Mouse (Mus musculus): ENCODE results near the gene Mical3.

The Mical3 gene

DNA sequence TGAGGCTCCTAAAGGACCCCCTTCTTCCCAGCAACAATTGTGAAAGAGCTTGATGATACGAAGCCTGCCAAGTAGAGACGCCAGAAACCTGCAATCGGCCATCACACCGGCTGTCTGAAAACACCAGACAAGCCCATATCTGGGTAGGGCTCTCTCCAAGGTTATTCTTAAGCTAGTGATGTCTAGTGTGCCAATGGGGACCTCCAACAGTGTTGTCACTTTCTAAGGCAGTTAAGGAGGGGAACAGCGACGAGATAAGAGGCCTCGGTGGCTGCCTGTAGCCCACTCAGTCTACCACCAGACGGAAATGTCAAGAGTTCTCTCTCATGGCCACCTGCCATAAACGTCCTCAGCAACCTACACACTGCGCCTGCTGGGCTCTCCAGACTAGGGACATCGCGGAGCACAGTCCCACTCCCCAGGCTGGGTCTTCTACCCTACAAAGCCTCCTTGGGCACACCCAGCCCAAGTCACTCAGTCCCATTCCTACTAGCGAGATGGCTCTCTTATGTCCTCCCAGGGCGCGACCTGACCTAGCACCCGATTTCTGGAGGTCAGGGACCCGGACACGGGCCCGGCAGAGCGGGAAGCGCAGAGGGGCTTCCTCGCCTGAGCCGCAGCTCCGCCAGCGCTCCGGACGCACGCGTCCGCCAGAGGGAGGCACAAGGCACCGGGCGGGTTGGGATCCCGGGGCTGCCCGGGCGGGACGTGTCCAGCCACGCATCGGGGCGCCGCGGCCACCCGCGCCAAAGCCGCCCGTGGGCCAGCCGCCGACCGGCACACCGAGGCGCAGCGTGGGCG lies 21.4 kb downstream of the Mical3 start:
- DNase-seq = no peak

DNA sequence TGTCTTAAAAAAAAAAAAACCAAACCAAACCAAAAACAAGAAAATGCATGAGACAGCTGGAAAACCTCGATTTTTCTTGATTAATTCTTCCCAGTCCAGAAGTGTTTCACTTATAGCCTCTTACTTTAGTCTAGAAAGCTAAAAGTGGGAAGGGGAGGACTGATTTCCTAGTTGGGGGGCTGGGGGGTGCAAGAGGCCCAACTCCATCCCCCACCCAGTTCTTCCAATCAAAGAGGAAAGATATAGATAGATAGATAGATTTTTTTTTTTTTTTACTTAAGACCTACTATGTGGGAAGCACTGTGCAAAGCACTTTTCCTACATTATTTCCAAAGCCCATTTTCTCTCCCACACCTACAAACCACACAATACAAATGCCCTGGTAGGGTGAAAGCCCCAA lies 22.7 kb downstream of the Mical3 start:
- no peak for DNase-seq

GRCm38 (mm10) chr6:121106711-121107405 lies 23.9 kb downstream of the Mical3 start:
- no peak for DNase-seq

- DNase-seq = no peak
These were observed 25.1 kb downstream of the Mical3 start for GRCm38 (mm10) chr6:121105726-121106125.

GRCm38 (mm10) chr6:121103406-121104171 lies 27.2 kb downstream of the Mical3 start:
- no peak for DNase-seq

- no peak for DNase-seq
These were observed 27.9 kb downstream of the Mical3 start for GRCm38 (mm10) chr6:121102941-121103340.

GRCm38 (mm10) chr6:121102084-121102483 lies 28.7 kb downstream of the Mical3 start:
- no peak for DNase-seq

DNA sequence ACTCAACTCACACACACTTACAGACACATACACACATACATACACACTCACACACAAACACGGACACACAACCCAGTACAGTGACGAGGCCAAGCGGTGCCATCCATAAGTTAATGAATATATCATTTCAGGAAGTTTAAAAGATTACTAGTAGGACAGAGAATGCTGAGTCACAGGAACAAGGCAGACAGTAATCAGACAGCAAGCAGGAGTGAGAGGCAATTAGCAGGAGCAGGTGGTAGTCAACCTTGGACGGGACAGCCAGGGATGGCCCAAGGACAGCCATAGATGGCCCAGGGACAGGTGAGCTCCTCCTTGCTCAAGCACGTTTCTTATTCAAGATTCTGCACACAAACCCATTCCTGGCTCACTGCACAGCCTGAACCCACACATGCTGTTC lies 29.6 kb downstream of the Mical3 start:
- DNase-seq = no peak

DNA sequence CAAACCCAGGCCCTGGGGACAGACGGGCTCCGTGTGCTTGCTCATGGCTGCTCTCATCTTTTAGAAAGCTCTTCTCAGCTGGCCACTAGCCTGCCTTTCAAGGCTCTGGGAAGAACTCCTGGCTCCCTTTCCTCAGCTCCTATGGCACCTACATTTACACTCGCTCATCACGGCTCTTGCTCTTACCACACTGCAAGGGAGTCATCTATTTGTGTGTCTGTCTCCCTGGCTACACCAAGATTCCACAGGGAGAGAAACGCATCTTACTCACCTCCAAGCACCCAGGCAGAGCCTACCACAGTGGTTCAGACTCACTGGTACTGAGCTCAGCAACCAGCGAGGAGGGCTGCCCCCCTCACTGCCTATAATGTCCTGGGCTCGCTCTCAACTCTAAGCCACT lies 31.0 kb downstream of the Mical3 start:
- no peak for DNase-seq

GRCm38 (mm10) chr6:121099228-121099608 lies 31.6 kb downstream of the Mical3 start:
- no peak for DNase-seq

GRCm38 (mm10) chr6:121098511-121099227 lies 32.1 kb downstream of the Mical3 start:
- DNase-seq = no peak

DNA sequence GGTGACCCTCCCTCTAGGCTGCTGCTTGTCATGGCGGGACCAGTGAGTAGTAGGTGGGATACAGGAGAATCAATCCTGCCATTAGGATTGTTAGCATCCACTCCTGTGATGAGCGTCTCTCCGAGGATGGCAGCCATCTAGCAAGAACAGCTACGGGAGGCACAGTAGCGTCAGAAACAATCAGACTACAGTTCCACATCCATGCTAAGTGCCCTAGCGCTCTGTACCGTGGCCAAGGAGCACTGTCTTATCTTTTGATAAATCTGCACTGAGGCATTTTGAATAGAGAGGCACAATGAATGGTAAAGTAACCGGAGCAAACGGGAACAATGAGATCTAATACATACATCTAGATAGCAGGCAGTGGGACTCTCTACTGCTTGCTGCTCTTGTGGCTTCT lies 32.7 kb downstream of the Mical3 start:
- no peak for DNase-seq

- DNase-seq = no peak
These were observed 33.9 kb downstream of the Mical3 start for GRCm38 (mm10) chr6:121096862-121097261.

DNA sequence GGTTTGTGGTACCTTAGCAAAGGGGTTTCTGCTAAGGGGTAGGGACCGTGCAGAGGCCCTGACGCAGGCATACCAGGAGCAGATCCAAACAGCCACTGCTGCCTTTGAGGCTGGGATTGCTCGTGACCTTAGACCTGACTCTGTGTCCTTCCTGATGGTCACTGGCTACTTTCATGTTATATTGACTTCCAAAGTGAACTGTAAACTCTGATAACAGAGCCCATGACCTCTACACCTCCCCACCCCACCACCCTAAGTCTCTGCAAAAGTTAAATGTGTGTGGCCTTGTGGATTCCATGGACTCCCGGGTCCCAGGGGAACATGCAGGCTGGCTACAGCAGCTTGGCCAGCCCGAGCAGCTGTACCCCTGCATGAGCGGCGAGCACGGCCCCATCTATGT lies 34.4 kb downstream of the Mical3 start:
- no peak for DNase-seq

- DNase-seq = no peak
These were observed 37.0 kb downstream of the Mical3 start for GRCm38 (mm10) chr6:121093662-121094408.

DNA sequence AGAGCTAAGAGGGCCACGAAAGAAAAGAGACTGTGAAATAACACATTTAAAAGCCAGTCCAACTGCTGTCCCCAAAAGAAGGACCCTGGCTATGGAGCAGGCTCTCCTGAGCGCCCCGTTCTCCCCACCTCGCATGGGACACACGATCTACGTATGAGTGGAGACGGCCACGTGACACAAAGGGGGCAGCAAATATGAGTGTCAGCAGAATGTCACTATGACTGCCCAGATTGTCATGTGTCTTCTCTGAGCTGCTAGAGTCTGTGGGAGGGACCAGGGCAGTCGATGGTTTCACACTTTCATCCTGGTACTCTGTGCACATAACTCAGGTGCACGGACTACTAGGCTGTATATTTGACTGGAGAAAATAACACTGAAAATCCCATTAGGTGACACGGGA lies 40.0 kb downstream of the Mical3 start:
- DNase-seq = no peak

DNA sequence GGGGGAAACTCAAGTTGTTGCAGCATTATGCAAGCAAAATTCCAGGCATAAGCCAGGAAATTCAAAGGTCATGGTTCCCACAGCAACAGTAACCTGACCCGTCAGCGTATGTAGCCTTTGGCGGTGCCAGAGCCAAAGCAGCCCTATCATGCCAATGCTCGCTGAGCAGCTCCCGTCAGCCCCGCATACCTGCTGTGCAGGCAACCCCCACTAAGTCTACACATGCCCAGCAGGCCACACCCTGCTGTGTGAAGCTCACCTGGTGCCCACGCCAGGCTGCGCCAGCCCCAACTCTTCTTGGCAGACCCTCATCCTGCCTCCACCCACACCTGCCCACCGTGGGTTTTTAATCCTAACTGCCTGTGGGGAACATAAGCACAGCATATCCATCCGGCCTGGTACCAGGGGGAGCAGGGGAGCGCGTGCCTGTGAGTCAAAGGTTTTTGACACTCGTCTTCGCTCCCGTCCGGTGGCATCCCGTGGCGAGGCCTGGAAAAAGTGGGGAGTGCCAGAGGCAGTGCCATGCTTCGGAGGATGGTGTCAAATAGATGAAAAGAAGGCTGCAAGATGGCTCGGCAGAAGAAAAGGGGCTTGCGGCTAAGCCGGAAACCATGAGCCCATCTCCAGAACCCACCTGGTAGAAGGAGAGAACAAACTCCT lies 43.1 kb downstream of the Mical3 start:
- no peak for DNase-seq

DNA sequence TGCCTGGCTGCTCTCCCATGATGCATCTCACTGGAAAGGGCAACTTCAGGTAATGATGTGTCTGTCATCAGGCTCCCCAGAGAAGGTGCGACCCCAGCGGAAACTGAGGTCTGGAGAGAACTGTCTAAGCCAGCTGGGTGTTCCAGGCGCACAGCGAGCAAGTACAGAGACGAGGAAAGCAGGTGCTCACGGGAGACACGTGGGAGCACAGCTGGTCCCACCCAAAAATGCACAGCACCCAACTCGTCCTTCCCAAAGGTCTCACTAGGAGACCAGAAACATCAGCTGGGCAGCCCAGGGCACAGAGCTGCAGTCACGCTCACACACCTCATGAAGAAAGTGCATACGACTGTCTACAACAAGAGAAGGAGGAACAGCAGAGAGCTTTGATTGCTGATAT lies 43.7 kb downstream of the Mical3 start:
- no peak for DNase-seq

DNA sequence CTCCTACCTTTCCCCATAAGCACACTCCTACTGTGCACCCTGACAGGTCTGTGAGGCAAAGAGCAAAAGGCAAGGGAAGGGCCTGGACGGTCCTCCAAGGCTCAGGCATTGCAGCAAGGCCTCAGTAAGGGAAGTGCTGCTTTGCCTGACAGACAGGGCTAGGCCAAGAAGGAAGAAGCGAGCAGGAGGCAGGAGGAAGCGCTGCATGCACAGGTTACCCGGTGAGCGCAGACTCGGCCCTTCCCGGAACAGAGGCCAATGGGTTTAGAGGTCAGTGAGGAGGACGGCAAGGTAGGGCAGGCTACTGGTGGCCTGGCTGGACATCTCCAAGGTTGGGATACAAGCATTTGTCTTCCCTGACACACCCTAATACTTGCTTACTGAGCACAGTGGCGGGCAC lies 44.6 kb downstream of the Mical3 start:
- DNase-seq = no peak

DNA sequence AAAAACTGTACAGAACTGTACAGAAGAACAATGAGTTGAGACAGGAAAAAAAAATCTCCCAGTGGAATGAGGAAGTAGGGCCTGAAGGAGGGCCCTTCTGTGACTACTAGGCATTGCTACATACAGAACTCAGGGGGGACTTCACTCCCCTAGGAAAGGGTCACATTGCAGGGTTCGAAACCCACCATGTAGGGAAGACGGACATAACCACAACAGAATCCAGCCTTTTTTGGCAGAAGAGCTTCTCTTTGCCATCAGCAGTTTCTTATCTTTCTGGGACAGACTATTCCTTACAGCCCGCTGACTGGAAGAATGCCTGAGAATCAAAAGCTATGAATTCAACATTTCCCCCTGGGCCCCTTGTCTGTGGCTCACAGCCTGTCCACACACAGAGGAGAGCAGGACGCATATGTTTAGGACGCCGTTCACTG lies 46.7 kb downstream of the Mical3 start:
- no peak for DNase-seq

DNA sequence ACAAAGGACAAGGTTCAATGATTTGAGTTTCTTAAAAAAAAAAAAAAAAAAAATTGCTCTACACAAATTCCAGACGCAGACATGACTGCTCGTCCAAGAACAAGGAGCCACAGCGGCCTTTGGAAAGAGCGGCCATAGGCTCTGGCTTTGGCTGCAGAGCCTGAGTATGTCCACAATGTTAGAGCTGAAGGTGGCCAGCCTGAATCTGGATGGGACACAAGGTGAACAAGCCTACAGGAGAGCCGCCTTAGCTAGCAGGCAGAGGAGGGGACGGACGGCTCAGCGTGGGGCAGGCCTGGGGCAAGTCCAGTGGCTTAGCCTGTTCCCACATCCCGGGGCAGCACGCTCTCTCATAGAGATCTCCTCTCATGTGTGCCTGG lies 48.7 kb downstream of the Mical3 start:
- DNase-seq = no peak
